Mouse (Mus musculus): ENCODE measurements around the gene Gkn3. TPM values are rescaled to one million over a fixed set of nuclear protein-coding genes. Genes with fewer than 3 reads are reported as not detected.

Gene Gkn3
- polyA plus RNA-seq (2015; fragmentation: Nextera tagmentation; extraction: Ambion mirVana): 0.21 and 0.38 TPM in 2 replicates

DNA sequence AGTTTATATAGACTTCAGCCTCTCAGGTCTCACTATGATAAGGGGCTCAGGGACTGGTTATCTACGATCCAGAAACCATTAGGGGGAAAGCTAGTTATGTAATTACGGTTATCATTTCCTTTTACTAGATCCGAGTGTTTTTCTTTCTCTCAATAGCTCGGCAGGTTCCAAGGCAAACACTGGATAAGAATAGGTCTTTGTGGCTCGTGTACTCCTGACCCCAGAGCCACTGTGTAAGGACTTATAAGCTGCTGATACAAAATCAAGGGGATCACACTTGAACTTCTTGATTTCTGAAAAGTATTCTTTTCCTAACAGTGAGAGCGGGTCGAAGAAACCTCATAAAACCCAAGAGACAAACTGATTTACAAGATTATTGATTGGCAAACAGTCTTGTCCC lies at the start of gene Gkn3:
Gene Gkn3 (minus strand): TSS at position 59 of the 400 bp plus-strand sequence.
- WGBS: 47% methylated on average over 7 of the region's 7 CpGs
- H3K4me2 ChIP-seq (ENCODE audit: low read depth, low read length): no peak within 1 kb of the TSS
- H3K9ac ChIP-seq (ENCODE audit: low read depth, low read length): no peak within 1 kb of the TSS
- no peaks in the 10 kb centered on the region for H3K36me3 ChIP-seq (ENCODE audit: control insufficient read depth, insufficient read depth, low read length)
- H3K9me3 ChIP-seq (ENCODE audit: control insufficient read depth, low read length): no peaks in the 10 kb centered on the region
- no peak within 1 kb of the TSS for H3K27ac ChIP-seq (ENCODE audit: low read length)
- peaks cover 13% of the 10 kb centered on the region for H3K4me1 ChIP-seq (ENCODE audit: control insufficient read depth, insufficient read depth, low read length)
- peak; percentile 63 for ATAC-seq
- no peaks in the 10 kb centered on the region for H3K27me3 ChIP-seq (replicated peaks; ENCODE audit: control insufficient read depth, insufficient read depth, low read length)
- H3K4me3 ChIP-seq (ENCODE audit: low read length): no peak within 1 kb of the TSS

- Histone ChIP-seq H3K27me3 (replicated peaks; ENCODE audit: control insufficient read depth, insufficient read depth, low read length) (no peaks in the 10 kb centered on the region), H3K36me3 (ENCODE audit: control insufficient read depth, insufficient read depth, low read length) (no peaks in the 10 kb centered on the region), H3K27ac (ENCODE audit: low read length) (no peak overlapping the region), H3K4me3 (ENCODE audit: low read length) (no peak overlapping the region), H3K9ac (ENCODE audit: low read depth, low read length) (no peak overlapping the region), H3K4me2 (ENCODE audit: low read depth, low read length) (no peak overlapping the region), H3K4me1 (ENCODE audit: control insufficient read depth, insufficient read depth, low read length) (0 out of 2 replicates have a peak, but pooled peaks cover 2% of the 10 kb centered on the region), H3K9me3 (ENCODE audit: control insufficient read depth, low read length) (no peaks in the 10 kb centered on the region)
- WGBS: 81% methylated on average over 8 of the region's 8 CpGs
- ATAC-seq: no peak
Observed at GRCm38 (mm10) chr6:87436745-87437144, 48.0 kb upstream of the Gkn3 start.

DNA sequence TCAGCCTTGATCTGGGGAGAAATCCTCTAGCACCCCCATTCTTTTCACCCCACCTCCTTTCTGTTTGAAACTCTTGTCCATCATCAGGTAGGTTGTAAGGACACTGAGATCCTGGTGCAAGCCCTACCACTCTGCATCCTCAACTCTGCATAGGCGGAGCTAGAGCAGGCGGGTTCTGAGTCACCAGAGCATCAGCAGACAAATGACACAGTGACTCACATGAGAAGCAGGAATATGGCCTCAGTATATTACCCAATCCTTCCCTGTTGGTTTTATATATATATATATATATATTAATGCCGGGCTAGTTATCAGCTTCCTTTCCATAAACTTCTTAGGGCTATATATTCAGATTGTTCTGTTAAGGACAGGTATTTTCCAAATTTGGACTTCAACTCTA lies 47.1 kb upstream of the Gkn3 start:
- 96% methylated on average over 3 of the region's 3 CpGs for WGBS
- Histone ChIP-seq H3K4me1 (ENCODE audit: control insufficient read depth, insufficient read depth, low read length) (no peaks in the 10 kb centered on the region), H3K27me3 (replicated peaks; ENCODE audit: control insufficient read depth, insufficient read depth, low read length) (no peaks in the 10 kb centered on the region), H3K27ac (ENCODE audit: low read length) (no peak overlapping the region), H3K36me3 (ENCODE audit: control insufficient read depth, insufficient read depth, low read length) (no peaks in the 10 kb centered on the region), H3K9me3 (ENCODE audit: control insufficient read depth, low read length) (no peaks in the 10 kb centered on the region), H3K4me3 (ENCODE audit: low read length) (no peak overlapping the region), H3K4me2 (ENCODE audit: low read depth, low read length) (no peak overlapping the region), H3K9ac (ENCODE audit: low read depth, low read length) (no peak overlapping the region)
- ATAC-seq: no peak

GRCm38 (mm10) chr6:87428487-87429044 lies 39.8 kb upstream of the Gkn3 start, which contains the start of gene Bmp10:
Gene Bmp10, plus strand, starts transcription at chr6:87428994.
- WGBS: 52% methylated on average over 7 of the region's 7 CpGs
- Histone ChIP-seq H3K9me3 (ENCODE audit: control insufficient read depth, low read length) (no peaks in the 10 kb centered on the region), H3K27ac (ENCODE audit: low read length) (no peak within 1 kb of the TSS), H3K4me2 (ENCODE audit: low read depth, low read length) (no peak within 1 kb of the TSS), H3K27me3 (replicated peaks; ENCODE audit: control insufficient read depth, insufficient read depth, low read length) (no peaks in the 10 kb centered on the region), H3K9ac (ENCODE audit: low read depth, low read length) (no peak within 1 kb of the TSS), H3K36me3 (ENCODE audit: control insufficient read depth, insufficient read depth, low read length) (no peaks in the 10 kb centered on the region), H3K4me3 (ENCODE audit: low read length) (no peak within 1 kb of the TSS), H3K4me1 (ENCODE audit: control insufficient read depth, insufficient read depth, low read length) (no peaks in the 10 kb centered on the region)
- ATAC-seq: no peak

DNA sequence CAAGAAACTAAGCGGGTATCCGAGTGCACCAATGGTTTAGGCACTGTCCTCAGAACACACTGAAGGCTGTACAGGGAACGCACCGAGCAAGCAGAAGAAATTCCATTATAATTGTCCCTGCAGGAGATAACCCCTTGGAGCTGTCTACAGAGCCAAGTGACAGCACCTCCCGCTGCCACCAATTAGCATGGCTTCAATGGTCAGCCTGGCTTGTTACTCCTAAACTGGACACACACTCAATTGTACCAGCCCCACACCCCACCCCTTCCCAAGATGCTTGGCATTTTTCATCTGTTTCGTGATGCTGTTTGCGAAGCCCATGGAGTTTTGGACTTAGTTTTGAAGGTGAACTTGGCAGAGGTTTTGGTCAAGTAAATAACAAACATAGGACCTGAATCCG lies 38.9 kb upstream of the Gkn3 start:
- no peaks in the 10 kb centered on the region for H3K9me3 ChIP-seq (ENCODE audit: control insufficient read depth, low read length)
- no peak overlapping the region for H3K27ac ChIP-seq (ENCODE audit: low read length)
- H3K9ac ChIP-seq (ENCODE audit: low read depth, low read length): no peak overlapping the region
- no peak overlapping the region for H3K4me3 ChIP-seq (ENCODE audit: low read length)
- 80% methylated on average over 8 of the region's 8 CpGs for WGBS
- no peaks in the 10 kb centered on the region for H3K27me3 ChIP-seq (replicated peaks; ENCODE audit: control insufficient read depth, insufficient read depth, low read length)
- H3K4me1 ChIP-seq (ENCODE audit: control insufficient read depth, insufficient read depth, low read length): no peaks in the 10 kb centered on the region
- H3K4me2 ChIP-seq (ENCODE audit: low read depth, low read length): no peak overlapping the region
- no peaks in the 10 kb centered on the region for H3K36me3 ChIP-seq (ENCODE audit: control insufficient read depth, insufficient read depth, low read length)
- no peak for ATAC-seq

- no peak overlapping the region for H3K4me2 ChIP-seq (ENCODE audit: low read depth, low read length)
- H3K9ac ChIP-seq (ENCODE audit: low read depth, low read length): no peak overlapping the region
- 81% methylated on average over 5 of the region's 5 CpGs for WGBS
- no peak overlapping the region for H3K27ac ChIP-seq (ENCODE audit: low read length)
- H3K4me1 ChIP-seq (ENCODE audit: control insufficient read depth, insufficient read depth, low read length): no peaks in the 10 kb centered on the region
- H3K36me3 ChIP-seq (ENCODE audit: control insufficient read depth, insufficient read depth, low read length): no peaks in the 10 kb centered on the region
- H3K27me3 ChIP-seq (replicated peaks; ENCODE audit: control insufficient read depth, insufficient read depth, low read length): no peaks in the 10 kb centered on the region
- no peak for ATAC-seq
- no peak overlapping the region for H3K4me3 ChIP-seq (ENCODE audit: low read length)
- no peaks in the 10 kb centered on the region for H3K9me3 ChIP-seq (ENCODE audit: control insufficient read depth, low read length)
Observed at GRCm38 (mm10) chr6:87426954-87427353, 38.2 kb upstream of the Gkn3 start.

DNA sequence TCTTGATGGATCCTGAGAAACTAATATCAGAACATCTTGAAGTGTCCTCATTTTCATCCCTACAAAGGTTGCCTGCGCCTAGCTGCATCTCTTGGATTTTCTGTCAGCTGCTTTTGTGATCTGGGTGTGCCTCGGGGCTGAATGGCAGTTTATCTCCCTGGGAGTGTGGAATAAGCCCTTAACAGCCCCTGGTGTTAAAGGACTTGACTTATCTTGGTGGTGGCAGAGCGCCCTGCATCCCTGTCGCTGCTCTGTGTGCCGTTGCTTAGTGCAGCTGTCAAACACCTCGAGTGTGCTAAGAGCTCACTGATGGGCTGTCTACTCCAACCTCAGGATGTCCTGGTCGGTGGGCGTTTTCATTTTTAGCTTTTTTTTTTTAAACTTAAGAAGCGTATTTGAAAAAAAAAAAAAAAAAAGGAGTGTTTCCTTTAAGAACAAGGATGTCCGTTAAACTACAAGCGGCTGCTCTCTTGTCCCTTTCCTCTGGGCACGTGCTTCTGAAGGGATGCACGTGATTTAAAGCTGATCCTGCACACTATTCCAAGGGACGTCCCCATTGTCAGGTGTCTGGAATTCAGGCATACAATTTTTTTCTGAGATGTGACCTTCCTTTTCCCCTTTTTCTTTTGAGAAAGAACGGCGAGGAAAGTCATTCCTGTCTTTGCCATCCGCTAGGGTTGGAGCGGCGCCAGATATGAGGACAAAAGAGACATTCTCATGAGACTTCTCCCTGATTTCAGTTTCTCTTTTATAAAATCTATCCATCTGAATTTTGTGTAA lies 35.5 kb upstream of the Gkn3 start:
- Histone ChIP-seq H3K4me3 (ENCODE audit: low read length) (no peak overlapping the region), H3K4me1 (ENCODE audit: control insufficient read depth, insufficient read depth, low read length) (no peaks in the 10 kb centered on the region), H3K9me3 (ENCODE audit: control insufficient read depth, low read length) (no peaks in the 10 kb centered on the region), H3K4me2 (ENCODE audit: low read depth, low read length) (no peak overlapping the region), H3K27me3 (replicated peaks; ENCODE audit: control insufficient read depth, insufficient read depth, low read length) (no peaks in the 10 kb centered on the region), H3K36me3 (ENCODE audit: control insufficient read depth, insufficient read depth, low read length) (no peaks in the 10 kb centered on the region), H3K9ac (ENCODE audit: low read depth, low read length) (no peak overlapping the region), H3K27ac (ENCODE audit: low read length) (no peak overlapping the region)
- WGBS: 51% methylated on average over 19 of the region's 19 CpGs
- ATAC-seq: no peak

- H3K9ac ChIP-seq (ENCODE audit: low read depth, low read length): no peak overlapping the region
- 68% methylated on average over 7 of the region's 7 CpGs for WGBS
- H3K4me2 ChIP-seq (ENCODE audit: low read depth, low read length): no peak overlapping the region
- no peaks in the 10 kb centered on the region for H3K4me1 ChIP-seq (ENCODE audit: control insufficient read depth, insufficient read depth, low read length)
- H3K36me3 ChIP-seq (ENCODE audit: control insufficient read depth, insufficient read depth, low read length): no peaks in the 10 kb centered on the region
- no peak for ATAC-seq
- H3K27me3 ChIP-seq (replicated peaks; ENCODE audit: control insufficient read depth, insufficient read depth, low read length): no peaks in the 10 kb centered on the region
- no peak overlapping the region for H3K4me3 ChIP-seq (ENCODE audit: low read length)
- H3K9me3 ChIP-seq (ENCODE audit: control insufficient read depth, low read length): no peaks in the 10 kb centered on the region
- H3K27ac ChIP-seq (ENCODE audit: low read length): no peak overlapping the region
Observed at GRCm38 (mm10) chr6:87422304-87422703, 33.6 kb upstream of the Gkn3 start.

DNA sequence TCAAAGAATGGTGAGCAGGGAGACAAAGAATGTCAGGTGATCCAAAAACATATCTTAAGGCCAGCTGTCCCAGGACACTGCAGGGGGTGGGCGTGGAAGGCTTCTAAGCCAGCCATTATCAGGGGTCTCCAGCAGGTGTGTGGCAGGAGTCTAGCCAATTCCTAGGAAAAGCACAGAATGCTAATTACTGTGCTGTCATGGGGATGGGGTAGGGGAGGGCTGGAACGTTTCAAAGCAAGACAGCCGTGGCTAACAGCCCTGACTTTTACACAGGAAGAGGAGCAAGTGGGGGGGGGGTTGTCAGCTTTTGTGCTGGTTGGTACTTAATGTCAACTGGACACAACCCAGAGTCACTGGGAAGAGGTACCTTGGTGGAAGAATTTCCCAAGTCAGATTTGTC lies 23.3 kb upstream of the Gkn3 start:
- Histone ChIP-seq H3K9ac (ENCODE audit: low read depth, low read length) (no peak overlapping the region), H3K4me1 (ENCODE audit: control insufficient read depth, insufficient read depth, low read length) (no peaks in the 10 kb centered on the region), H3K9me3 (ENCODE audit: control insufficient read depth, low read length) (no peaks in the 10 kb centered on the region), H3K4me3 (ENCODE audit: low read length) (no peak overlapping the region), H3K27ac (ENCODE audit: low read length) (no peak overlapping the region), H3K27me3 (replicated peaks; ENCODE audit: control insufficient read depth, insufficient read depth, low read length) (no peaks in the 10 kb centered on the region), H3K36me3 (ENCODE audit: control insufficient read depth, insufficient read depth, low read length) (no peaks in the 10 kb centered on the region), H3K4me2 (ENCODE audit: low read depth, low read length) (no peak overlapping the region)
- no peak for ATAC-seq
- 33% methylated on average over 3 of the region's 3 CpGs for WGBS
